Mouse (Mus musculus) kidney, postnatal 14 days (tissue): ENCODE results near the gene Neurl4.

Experiments
- DNase-seq: peaks from one replicate; pipeline ENCODE4 v3.0.0; 2022; ENCODE audit warnings: mixed read lengths

Gene Neurl4

DNA sequence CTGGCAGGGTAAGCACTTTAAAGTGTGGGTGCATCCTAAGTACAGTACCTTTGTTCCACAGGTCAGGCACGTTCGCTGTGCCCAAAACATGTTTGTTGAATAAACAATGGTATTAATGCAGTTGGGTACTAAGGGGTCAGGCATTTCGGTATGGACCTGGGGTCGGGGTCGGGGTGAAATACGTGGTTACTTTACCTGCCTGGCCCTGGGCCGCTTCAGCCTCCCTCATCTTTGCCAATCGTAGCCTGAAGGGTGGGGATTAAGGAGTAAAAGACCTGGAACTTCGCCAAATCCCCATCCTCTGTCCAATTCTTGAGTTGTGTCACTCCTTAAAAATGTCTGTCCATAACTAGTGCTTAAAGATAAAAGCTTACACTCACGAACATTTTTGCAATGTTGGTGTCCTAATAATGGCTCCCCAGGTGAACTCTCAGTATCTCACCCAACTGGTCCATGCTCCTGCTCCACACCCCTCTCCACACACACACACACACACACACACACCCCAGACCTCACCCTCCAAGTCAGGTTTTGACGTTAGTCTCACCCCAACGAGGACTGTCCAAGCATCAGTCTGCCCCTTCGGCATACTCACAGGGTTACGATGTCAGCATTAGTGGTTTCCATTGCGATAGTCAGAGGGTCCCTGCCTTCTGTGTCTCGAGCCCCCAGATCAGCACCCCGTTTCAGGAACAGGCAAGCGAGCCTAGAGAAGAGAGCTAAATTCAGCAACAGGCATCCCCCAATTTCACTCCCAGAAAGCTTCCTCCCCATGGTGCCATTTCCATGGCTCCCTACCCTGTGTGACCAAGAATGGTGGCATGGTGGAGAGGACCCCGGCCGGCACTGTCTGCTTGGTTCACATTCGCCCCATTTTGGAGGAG, 18.8 kb upstream of the Neurl4 start:
- no peak for DNase-seq

DNA sequence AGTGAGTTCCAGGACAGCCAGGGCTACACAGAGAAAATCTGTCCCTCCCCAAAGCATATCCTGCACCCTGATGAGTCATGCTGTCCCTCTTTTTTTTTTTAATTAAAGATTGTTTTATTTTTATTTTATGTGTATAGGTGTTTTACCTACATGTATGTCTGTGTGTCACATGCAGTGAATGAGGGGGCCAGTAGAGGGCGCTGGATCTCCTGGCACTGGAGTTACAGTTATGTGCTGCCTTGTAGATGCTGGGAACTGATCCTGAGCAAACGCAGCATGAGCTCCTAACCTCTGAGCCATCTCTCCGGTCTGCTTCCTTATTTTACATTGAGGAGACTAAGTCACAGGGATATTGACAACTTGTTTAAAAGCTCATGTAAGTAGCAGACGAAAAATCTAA, 17.8 kb upstream of the Neurl4 start:
- DNase-seq = peak; percentile 38

DNA sequence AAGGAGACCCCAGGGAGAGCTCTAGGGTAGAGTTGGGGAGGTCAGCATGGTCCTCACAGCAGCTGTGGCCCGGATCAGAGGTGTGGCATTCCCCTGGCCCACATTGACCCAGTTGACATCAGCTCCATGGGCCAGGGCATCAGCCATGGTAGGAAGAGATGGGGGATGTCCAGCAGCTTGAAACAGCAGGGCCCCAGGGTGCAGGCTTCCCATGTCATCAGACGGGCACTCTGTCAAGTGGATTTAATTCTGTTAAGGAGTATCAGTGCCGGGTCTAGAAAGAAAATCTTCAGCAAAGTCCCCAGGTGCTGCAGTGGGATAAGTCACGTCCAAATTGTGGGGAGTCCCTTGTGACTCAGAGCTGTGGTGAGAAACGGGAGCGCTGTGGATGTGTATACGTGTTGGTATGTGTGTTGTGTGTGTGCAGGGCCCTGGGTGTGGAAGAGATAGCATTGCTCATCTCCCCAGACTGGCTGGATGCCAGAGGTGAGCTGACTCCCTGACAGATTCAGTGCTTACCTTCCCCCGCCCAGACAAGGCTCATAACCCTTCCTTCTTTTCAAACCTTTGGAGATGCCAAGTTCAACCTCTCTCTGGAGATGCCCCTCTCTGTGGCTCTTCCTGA, 17.2 kb upstream of the Neurl4 start:
- peak; percentile 44 for DNase-seq

DNA sequence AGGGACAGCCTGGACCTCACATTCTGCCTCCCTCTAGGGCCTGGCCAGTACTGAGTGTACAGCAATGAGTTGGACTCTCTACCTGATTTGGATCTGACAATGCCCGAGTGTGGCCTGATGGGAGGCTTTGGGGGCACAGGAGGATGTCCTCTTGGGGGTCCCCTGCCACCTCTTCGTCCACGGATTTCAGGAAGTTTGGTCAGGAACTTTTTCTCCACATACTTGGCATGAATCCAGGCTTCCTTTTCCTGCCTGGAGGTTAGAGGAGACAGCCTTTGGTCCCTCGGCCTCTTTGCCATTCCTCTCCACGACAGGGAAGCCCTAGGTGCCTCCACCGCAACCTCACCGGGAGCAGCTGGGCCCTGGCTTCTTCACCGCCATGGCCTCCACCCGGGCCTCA, 16.6 kb upstream of the Neurl4 start:
- DNase-seq = peak; percentile 54

DNA sequence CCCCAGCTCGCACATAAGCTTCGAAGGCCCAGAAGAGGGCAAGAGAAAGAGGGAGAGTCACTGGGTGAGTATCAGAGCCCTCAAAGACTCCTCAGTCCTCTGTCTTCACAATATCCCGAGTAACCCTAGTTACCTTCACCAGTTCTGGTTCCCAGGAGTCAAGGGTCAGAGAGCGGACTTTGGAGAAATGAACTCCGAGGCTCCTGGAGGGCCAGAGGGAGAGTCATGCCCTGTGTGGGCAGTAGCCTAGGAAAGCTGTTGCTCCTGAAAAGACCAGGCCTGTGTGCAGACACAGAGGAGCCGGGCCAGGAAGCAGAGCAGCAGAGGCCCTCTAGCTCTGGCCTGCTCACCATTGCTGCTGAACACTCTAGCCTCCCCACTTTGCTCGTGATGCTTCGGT, 16.2 kb upstream of the Neurl4 start:
- DNase-seq = no peak

DNA sequence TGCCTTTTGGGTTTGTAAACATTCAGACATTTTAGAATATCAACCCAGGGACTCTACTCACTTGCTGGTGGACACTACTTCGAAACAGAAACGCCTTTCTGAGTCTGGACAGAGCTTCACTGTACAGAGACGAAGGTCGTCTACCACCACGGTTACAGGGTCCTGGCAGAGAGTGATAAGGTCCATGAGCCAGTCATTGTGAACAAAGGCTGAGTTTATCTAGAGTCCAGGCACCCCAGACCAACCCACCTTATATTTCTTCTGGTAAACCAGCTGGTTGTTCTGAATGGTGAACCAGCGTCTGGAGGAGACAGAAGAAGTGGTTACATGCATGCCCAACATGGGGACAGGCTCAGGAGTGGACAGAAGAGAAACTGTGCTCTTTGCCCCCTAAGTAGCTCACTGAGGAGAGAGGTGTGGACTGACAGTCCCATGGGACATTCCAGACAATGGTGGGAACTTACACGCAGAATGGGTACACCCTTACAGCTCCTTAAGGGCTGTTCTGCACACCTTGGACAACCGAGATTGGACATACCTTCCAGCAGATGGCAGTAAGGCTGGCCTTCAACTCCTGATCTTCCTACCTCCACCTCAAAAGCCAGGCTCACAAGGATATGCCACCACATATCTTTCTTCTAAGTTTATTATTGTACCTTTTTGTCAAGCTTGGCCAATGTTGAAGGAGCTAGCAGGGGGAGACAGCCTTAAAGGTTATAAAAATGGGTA, 13.8 kb upstream of the Neurl4 start:
- DNase-seq = peak; percentile 53

DNA sequence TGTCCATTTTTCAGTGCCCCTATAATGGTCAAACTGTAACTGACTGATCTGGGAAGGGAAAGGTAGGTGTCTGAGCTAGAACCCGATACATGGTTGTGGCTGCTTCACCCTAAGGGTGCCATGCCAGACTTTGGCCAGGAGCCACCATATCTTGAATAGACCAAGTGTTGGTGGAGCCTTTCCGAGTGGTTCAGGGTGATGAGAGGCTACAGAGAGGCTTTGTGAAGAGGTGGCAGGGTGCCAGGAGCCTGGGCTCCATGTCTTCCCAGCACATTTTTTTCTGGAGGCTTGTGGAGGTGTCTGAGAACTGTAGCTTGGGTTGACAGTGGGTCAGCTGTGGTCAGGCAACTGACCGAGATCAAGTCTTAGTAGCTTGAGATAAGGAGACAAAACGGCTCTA, 9.4 kb upstream of the Neurl4 start:
- no peak for DNase-seq

DNA sequence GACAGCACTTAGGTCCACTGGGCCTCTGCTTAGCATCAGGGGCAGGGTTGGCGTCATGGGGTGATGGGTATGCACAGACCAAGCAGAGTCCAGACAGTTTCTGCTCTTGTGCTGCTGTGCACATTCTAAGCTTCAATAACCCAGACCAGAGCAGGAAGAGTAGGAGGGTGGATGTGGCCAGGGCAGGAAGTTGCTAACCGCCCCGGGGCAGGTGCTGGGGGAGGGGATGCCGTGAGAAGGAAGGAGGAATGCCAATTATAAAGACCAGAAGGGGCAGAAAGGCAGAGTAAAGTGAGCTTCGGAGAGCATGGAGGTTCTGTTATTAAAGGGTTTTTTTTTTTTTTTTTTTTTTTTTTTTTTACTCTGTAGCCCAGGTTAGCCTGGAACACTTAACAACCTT, 6.2 kb upstream of the Neurl4 start:
- no peak for DNase-seq

DNA sequence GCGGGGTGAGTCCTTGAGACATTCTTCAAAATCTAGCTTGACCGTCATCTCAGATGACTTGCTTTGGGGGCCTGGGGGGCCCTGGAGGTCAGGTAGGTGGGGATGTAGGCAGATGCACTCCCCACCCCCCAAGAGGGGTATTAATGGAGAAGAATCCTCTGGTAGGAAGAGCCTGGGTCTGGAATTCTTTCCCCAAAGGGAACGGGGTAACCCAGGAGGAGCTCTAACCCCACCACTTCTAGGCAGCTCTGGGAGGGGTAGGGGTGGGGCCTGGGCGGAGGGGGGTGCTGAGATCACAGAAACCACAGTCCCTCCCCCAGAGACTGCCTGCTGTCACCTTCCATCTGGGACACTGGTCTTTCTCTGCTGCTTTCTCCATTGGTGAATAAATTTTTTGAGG, 5.6 kb upstream of the Neurl4 start, which contains the start of gene Acap1:
Acap1 (minus strand) TSS at position 249 of the 400 bp plus-strand sequence.
- DNase-seq = no peak

DNA sequence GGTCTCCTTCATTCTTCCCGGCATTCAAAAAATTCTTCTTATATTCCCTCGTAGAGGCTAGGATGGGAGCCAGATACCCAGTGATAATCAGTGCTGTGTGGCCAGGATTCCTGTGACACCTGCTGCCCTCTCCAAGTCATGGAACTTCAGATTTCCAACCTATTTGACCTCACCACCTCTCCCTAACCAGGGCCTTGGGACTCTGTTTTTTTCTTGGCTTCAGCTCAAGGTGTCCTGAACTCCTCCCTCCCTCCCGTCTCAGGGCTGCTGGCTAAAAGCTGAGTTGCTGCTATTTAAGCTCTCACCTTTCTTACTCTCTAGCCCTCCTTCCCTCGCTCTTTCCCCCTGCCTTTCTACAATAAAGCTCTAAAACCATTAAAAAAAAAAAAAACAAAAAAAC, 1.0 kb upstream of the Neurl4 start:
- no peak for DNase-seq

DNA sequence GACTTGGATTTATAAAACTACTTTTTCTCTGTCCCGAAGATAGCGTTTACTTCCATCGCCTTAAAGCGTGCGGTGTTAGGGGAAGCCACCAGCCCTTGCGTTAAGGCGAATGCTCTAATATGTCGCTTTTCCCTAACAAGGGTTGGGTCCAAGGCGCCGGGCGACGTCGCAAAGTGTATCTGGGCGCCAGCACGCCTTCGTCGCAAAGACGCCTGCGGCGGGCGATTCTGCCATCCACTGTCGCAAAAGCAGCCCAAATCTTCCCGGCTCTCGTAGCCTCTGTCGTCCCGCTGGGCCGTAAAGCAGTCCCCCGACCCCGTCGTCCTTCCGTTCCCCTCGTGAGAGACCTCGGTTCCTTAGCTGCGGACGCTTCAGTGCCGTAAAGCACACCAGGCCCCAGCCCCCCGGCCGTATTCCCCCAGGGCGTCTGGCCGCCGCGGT, 554 bp downstream of the Neurl4 start:
- peak; percentile 97 for DNase-seq

DNA sequence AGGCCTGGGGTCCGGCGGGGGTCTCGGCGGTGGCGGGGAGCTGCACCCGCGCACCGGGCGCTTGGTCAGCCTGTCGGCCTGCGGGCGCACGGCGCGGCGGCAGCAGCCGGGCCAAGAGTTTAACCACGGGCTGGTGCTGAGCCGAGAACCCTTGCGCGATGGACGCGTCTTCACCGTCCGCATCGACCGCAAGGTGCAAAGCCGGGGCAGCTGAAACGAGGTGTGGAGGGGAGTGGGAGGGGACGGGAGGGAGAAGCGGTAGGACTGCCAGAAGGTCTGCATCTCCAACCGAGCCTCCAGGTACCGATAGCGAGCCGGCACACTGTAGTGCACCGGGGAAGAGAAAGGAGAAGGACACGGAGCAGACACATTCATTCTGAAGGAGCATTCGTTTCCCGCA, 1.1 kb downstream of the Neurl4 start:
- no peak for DNase-seq

DNA sequence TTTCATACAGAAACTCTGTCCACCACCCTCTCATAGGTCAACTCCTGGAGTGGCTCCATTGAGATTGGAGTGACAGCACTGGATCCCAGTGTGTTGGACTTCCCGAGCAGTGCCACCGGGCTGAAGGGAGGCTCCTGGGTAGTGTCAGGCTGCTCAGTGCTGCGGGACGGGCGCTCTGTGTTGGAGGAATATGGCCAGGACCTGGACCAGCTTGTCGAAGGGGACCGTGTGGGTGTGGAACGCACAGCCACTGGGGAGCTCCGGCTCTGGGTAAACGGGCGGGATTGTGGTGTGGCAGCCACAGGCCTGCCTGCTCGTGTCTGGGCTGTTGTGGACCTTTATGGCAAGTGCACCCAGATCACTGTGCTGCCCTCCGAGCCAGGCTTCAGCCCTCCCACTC, 2.1 kb downstream of the Neurl4 start:
- no peak for DNase-seq

DNA sequence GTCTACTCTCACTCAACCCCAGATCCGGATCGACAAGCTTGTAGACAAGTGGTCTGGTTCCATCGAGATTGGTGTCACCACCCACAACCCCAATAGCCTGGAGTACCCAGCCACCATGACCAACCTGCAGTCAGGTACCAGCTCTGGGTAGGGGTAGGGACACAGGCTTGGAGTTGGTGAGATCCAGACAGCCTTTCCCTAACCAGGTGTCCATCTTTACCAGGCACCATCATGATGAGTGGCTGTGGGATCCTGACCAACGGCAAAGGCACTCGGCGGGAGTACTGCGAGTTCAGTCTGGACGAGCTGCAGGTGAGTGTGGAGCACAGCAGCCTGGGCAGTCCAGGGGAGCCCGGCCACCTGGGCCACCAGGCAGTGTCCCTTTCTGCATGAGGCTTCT, 3.4 kb downstream of the Neurl4 start:
- no peak for DNase-seq

DNA sequence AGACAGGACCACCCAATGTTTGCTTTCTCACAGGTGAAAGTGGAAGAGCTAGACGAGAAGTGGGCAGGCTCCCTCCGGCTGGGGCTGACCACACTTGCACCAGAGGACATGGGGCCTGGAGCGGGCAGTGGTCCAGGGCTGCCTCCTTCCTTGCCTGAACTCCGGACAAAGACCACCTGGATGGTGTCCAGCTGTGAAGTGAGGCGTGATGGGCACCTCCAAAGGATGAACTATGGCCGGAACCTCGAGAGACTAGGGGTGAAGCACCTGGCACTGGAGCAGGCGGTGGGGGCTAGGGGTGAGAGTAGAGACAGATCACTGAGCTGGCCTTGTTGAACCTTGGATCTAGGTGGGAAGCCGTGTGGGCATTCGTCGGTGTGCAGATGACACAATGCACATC, 7.8 kb downstream of the Neurl4 start:
- DNase-seq = peak; percentile 94

DNA sequence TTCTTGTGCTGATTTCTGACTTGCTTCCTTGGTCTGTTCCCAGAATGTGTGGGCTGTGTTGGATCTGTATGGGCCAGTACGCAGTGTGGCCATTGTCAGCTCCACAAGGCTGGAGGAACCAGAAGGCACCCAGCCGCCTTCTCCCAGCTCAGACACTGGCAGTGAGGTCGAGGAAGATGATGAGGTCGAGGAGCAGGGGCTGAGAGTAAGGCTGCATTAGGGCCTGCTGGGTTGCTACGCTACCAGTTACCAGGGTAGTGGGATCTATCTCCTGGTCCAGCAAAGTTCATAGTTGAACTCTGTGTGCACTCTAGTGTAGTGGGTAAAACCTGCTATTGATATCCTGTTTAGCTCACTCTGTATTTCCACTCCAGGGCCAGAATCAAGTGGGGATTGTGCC, 8.3 kb downstream of the Neurl4 start:
- DNase-seq = no peak

DNA sequence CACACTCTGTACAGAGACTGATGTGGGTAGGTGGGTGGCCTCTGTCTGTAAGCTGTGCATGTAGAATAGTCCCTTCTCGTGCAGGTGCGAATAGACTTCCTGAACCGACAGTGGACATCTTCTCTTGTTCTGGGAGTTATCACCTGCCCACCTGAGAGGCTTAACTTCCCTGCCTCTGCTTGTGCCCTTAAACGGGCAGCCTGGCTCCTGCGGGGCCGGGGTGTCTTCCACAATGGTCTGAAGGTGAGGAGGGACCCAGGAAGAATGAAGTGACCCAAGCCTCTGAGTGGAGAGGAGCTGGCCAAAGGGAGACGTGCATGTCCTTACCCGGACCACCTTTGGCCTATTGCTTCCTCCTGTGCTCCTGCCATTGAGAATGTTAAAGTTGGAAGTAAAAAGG, 9.3 kb downstream of the Neurl4 start:
- no peak for DNase-seq

DNA sequence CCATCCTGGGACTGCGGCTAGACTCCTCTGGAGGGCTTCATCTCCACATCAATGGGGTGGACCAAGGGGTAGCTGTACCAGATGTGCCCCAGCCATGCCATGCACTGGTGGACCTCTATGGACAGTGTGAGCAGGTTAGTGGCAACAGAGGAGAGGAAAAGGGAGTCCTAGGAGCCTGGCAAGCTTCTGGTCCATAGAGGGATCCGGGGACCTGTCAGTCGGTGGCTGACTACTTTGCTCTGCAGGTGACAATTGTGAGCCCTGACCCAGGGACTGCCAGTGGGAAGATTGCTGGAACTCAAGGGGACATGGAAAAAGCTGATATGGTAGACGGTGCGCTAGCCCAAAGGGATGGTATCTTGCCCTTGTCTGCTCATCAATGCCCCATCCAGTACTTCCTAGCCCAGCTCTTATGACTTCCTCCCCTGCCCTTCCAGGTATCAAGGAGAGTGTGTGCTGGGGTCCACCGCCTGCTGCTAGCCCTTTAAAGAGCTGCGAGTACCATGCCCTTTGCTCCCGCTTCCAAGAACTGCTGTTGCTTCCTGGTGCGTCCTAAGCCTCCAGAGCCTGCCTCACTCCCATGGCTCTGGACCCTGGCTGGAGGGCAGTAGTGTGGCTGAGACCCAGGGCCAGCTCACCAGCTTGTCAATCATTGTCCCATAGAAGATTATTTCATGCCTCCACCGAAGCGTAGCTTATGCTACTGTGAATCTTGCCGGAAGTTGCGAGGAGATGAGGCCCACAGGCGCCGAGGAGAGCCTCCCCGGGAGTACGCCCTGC, 10.1 kb downstream of the Neurl4 start:
- peak; percentile 81 for DNase-seq

DNA sequence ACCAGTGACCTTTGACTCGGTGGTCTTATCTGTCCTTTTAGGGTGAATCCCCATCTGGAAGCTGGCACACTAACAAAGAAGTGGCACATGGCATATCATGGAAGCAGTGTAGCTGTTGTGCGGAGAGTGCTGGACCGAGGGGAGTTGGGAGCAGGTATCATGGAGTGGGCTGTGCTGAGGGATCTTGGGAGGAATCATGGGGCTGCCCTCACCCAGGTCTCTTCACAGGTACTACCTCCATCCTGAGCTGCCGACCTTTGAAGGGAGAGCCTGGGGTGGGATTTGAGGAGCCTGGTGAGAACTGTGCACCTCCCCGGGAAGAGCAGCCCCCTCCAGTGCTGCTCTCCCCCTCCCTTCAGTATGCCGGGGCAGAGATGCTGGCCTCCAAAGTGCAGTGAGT, 10.8 kb downstream of the Neurl4 start:
- DNase-seq = no peak

DNA sequence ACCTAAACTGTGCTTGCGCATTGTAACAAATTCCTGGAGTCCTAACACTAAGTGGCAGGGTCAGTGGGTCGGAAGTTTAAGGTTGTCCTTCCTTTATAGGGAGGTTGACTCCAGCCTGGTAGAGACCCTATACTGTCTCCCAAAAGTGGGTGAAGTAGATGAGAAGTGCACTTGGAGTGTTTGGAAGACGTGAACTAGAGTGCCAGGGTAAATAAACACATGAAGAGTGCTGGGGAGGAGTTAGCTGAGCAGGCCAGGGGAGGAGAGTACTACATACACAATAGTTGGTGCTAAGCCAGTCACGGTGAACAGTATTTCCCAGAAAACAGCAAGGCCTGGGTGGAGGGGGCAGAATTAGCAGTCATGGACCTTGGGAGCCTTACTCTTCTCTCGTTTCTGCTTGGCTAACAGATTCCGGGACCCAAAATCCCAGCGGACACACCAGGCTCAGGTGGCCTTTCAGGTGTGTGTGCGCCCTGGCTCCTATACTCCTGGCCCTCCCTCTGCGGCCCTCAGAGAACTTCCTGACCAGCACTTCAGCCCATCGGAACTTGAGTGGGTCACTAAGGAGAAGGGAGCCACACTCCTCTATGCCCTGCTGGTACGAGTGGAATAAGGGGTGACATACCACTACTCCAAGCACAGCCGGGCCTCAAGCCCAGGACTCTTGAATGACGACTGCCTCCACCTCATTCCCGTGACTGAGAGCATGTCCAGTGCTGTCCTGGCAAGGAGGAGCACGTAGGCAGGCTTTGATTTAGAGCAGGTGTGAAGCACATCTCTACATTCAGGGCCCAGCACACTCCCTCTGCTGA, 12.1 kb downstream of the Neurl4 start:
- no peak for DNase-seq

DNA sequence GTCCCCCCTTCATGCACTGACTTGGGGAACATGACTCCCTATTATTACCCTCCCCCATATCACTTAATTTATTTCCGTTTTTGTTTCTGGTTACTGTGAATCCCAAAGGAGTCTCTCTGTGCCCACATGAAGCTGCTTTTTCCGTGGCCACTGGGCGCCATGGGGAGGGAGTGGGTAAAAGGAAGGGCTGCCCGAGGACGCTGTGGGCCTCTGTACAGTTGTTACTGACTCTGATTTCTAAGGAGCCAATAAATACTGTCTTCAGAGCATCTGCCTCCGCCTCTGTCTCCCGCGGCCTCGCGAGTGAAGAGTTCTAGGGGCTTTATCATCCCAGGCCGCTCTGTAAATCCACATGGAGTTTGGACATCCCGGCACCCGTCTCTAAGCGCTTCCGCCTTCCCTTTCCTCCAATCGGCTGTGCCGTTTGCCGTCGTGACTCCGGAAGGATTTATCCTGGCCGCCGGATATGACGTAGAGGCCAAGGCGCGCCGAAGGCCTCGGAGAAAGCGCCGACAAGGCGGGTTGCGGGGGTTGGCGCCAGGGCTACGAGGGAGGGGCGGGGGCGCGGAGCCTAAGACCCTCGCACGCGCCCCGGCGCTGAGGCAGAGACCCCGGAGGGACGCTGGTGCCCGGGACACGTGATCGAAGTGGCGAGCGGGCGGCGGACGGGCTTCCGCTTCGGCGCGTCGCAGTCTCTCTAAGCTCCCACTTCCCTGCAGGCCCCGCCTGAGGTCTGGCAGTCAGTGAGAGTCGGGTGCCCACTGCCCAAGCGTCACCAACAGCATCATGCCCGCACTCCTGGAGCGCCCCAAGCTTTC, 12.9 kb downstream of the Neurl4 start, which contains the start of gene Gps2:
Gps2 (plus strand) TSS at position 335 of the 818 bp plus-strand sequence.
- peak; percentile 95 for DNase-seq
